Mouse (Mus musculus) ovary, postnatal 36 days (tissue): ENCODE results near the gene Arfip1.

Experiments
- DNase-seq: peaks from one replicate; pipeline ENCODE4 v3.0.0; 2022; ENCODE audit warnings: low spot score, mixed read lengths

Arfip1 gene

GRCm38 (mm10) chr3:84484891-84485290 lies 97.5 kb downstream of the Arfip1 start:
- DNase-seq, result no peak

- no peak for DNase-seq
Measured at GRCm38 (mm10) chr3:84484333-84484732, 98.1 kb downstream of the Arfip1 start.

GRCm38 (mm10) chr3:84482121-84482520 lies 100.3 kb downstream of the Arfip1 start:
- DNase-seq, result no peak

- peak; percentile 57 for DNase-seq
Measured at GRCm38 (mm10) chr3:84481104-84481503, 101.3 kb downstream of the Arfip1 start.

GRCm38 (mm10) chr3:84480006-84480897 lies 102.2 kb downstream of the Arfip1 start, which contains the start of gene Fhdc1:
Fhdc1 (minus strand) TSS chr3:84480429.
- DNase-seq, result peak; percentile 77

GRCm38 (mm10) chr3:84479293-84480005 lies 103.0 kb downstream of the Arfip1 start:
- peak; percentile 69 for DNase-seq

- DNase-seq, result no peak
Measured at GRCm38 (mm10) chr3:84478896-84479292, 103.5 kb downstream of the Arfip1 start.

- no peak for DNase-seq
Measured at GRCm38 (mm10) chr3:84478195-84478594, 104.2 kb downstream of the Arfip1 start.

GRCm38 (mm10) chr3:84477498-84477897 lies 104.9 kb downstream of the Arfip1 start:
- no peak for DNase-seq

GRCm38 (mm10) chr3:84474981-84475775 lies 107.2 kb downstream of the Arfip1 start:
- no peak for DNase-seq

GRCm38 (mm10) chr3:84474398-84474797 lies 108.0 kb downstream of the Arfip1 start:
- peak; percentile 52 for DNase-seq

GRCm38 (mm10) chr3:84472955-84473354 lies 109.5 kb downstream of the Arfip1 start:
- no peak for DNase-seq

GRCm38 (mm10) chr3:84472527-84472926 lies 109.9 kb downstream of the Arfip1 start:
- DNase-seq, result no peak

- DNase-seq, result no peak
Measured at GRCm38 (mm10) chr3:84471146-84471545, 111.3 kb downstream of the Arfip1 start.

- no peak for DNase-seq
Measured at GRCm38 (mm10) chr3:84468111-84468453, 114.3 kb downstream of the Arfip1 start.

- DNase-seq, result no peak
Measured at GRCm38 (mm10) chr3:84467419-84468110, 114.9 kb downstream of the Arfip1 start.

- DNase-seq, result no peak
Measured at GRCm38 (mm10) chr3:84465822-84466500, 116.5 kb downstream of the Arfip1 start.

- no peak for DNase-seq
Measured at GRCm38 (mm10) chr3:84461687-84462086, 120.7 kb downstream of the Arfip1 start.

GRCm38 (mm10) chr3:84460952-84461351 lies 121.5 kb downstream of the Arfip1 start:
- DNase-seq, result no peak

- DNase-seq, result no peak
Measured at GRCm38 (mm10) chr3:84460499-84460898, 121.9 kb downstream of the Arfip1 start.
